Mouse (Mus musculus): ENCODE data around the gene Mindy2. TPM values are rescaled to one million over a fixed set of nuclear protein-coding genes. Genes with fewer than 3 reads are reported as not detected.
A peak's percentile ranks its signal among the peaks of the same experiment; 100 is the strongest.

The Mindy2 gene
- total and polyA plus RNA-seq, 3 experiments: 6.3 to 6.8 TPM; not detected in 1

GRCm38 (mm10) chr9:70629711-70630110 lies 27.3 kb downstream of the Mindy2 start:
- TF ChIP-seq ZNF384 (IDR thresholded peaks at IDR 0.05; ENCODE audit: low read depth, low read length) (no peak), ZKSCAN1 (IDR thresholded peaks at IDR 0.05; ENCODE audit: low read depth, low read length) (no peak), ZC3H11A (IDR thresholded peaks at IDR 0.05; ENCODE audit: low read depth, low read length) (no peak), MAZ (IDR thresholded peaks at IDR 0.05; ENCODE audit: low read depth, low read length) (no peak), UBTF (IDR thresholded peaks at IDR 0.05; ENCODE audit: borderline replicate concordance, insufficient read depth, low read depth, low read length) (no peak), MAFK (IDR thresholded peaks at IDR 0.05; ENCODE audit: borderline replicate concordance, low read depth, low read length) (no peak), MXI1 (IDR thresholded peaks at IDR 0.05; ENCODE audit: low read depth, low read length) (no peak)
- no peaks in the 10 kb centered on the region for H3K27me3 ChIP-seq (ENCODE audit: control insufficient read depth in 1 of 2, insufficient read depth in 2 of 2, low read length in 2 of 2)
- no peak overlapping the region for H3K27ac ChIP-seq (ENCODE audit: control insufficient read depth, low read depth, low read length)
- no peaks in the 10 kb centered on the region for H3K79me2 ChIP-seq (ENCODE audit: control insufficient read depth, insufficient read depth, low read length, poor library complexity)
- no peaks in the 10 kb centered on the region for H3K9me3 ChIP-seq (replicated peaks; ENCODE audit: insufficient read depth, low read length)
- H3K4me3 ChIP-seq (ENCODE audit: control insufficient read depth in 1 of 2, insufficient read depth in 1 of 2, low read depth in 2 of 2, low read length in 2 of 2): no peak overlapping the region
- no peaks in the 10 kb centered on the region for H3K4me1 ChIP-seq (ENCODE audit: control insufficient read depth in 1 of 2, insufficient read depth in 2 of 2, low read length in 2 of 2)
- DNase-seq (ENCODE audit: low read depth, low spot score): no peak
- no peak overlapping the region for H3K9ac ChIP-seq (ENCODE audit: control insufficient read depth, low read depth, low read length, poor library complexity, severe bottlenecking)
- H3K36me3 ChIP-seq (ENCODE audit: control insufficient read depth in 1 of 2, insufficient read depth in 2 of 2, low read length in 2 of 2): peaks cover 0 to 7% of the 10 kb centered on the region in 2 experiments; a peak in 1 of 4 replicates

- TF ChIP-seq SIN3A (IDR thresholded peaks at IDR 0.05; ENCODE audit: low read length): no peak
- no peak for TF ChIP-seq RAD21 (IDR thresholded peaks at IDR 0.05; ENCODE audit: low read depth, low read length)
- no peak for TF ChIP-seq MAZ (IDR thresholded peaks at IDR 0.05; ENCODE audit: low read depth, low read length)
- TF ChIP-seq MAX (IDR thresholded peaks at IDR 0.05; ENCODE audit: low read length): no peak
- TF ChIP-seq KAT2A (conservative IDR thresholded peaks at IDR 0.05; ENCODE audit: low read depth, low read length): no peak
- no peak for TF ChIP-seq MYC (IDR thresholded peaks at IDR 0.05; ENCODE audit: low read depth, low read length)
- peak; percentile 80 for TF ChIP-seq GATA1 (IDR thresholded peaks at IDR 0.05; ENCODE audit: low read depth, low read length)
- peak; percentile 63 for TF ChIP-seq ETS1 (IDR thresholded peaks at IDR 0.05; ENCODE audit: low read depth, low read length)
- TF ChIP-seq EP300 (IDR thresholded peaks at IDR 0.05; ENCODE audit: low read depth in 1 of 2, low read length in 2 of 2): peak; percentile 22 to 54; a peak in 2 of 4 replicates
- no peak for TF ChIP-seq POLR2A (IDR thresholded peaks at IDR 0.05; ENCODE audit: control insufficient read depth in 1 of 2, insufficient read depth in 1 of 2, low read depth in 1 of 2, low read length in 2 of 2, poor library complexity in 1 of 2)
- TF ChIP-seq ZKSCAN1 (IDR thresholded peaks at IDR 0.05; ENCODE audit: low read depth, low read length): no peak
- TF ChIP-seq MXI1 (IDR thresholded peaks at IDR 0.05; ENCODE audit: low read depth, low read length): no peak
- TF ChIP-seq RCOR1 (IDR thresholded peaks at IDR 0.05; ENCODE audit: low read depth, low read length): peak; percentile 80
- peak; percentile 48 for TF ChIP-seq TCF12 (IDR thresholded peaks at IDR 0.05; ENCODE audit: low read depth, low read length)
- no peak for TF ChIP-seq HCFC1 (IDR thresholded peaks at IDR 0.05; ENCODE audit: low read depth, low read length)
- TF ChIP-seq CHD1 (IDR thresholded peaks at IDR 0.05; ENCODE audit: low read depth, low read length): no peak
- TF ChIP-seq ZMIZ1 (IDR thresholded peaks at IDR 0.05; ENCODE audit: low read depth, low read length): no peak
- TF ChIP-seq ZC3H11A (IDR thresholded peaks at IDR 0.05; ENCODE audit: low read depth, low read length): no peak
- no peak for TF ChIP-seq CTCF (IDR thresholded peaks at IDR 0.05 in 2 of 3, conservative IDR thresholded peaks at IDR 0.05 in 1 of 3; ENCODE audit: control insufficient read depth in 1 of 3, insufficient read depth in 1 of 3, low read depth in 2 of 3, low read length in 3 of 3, poor library complexity in 1 of 3, severe bottlenecking in 1 of 3)
- no peak for TF ChIP-seq MYB (IDR thresholded peaks at IDR 0.05; ENCODE audit: low read depth, low read length)
- TF ChIP-seq ZNF384 (IDR thresholded peaks at IDR 0.05; ENCODE audit: low read depth, low read length): peak; percentile 57
- TF ChIP-seq BHLHE40 (IDR thresholded peaks at IDR 0.05; ENCODE audit: borderline replicate concordance, low read depth, low read length): no peak
- no peak for TF ChIP-seq E2F4 (IDR thresholded peaks at IDR 0.05; ENCODE audit: borderline replicate concordance, low read depth, low read length)
- TF ChIP-seq NRF1 (IDR thresholded peaks at IDR 0.05; ENCODE audit: insufficient read depth, low read depth, low read length, poor library complexity, severe bottlenecking): no peak
- H3K36me3 ChIP-seq (ENCODE audit: control insufficient read depth in 1 of 2, insufficient read depth in 2 of 2, low read length in 2 of 2): peaks cover 3 to 6% of the 10 kb centered on the region in 2 experiments
- no peaks in the 10 kb centered on the region for H3K79me2 ChIP-seq (ENCODE audit: control insufficient read depth, insufficient read depth, low read length, poor library complexity)
- H3K9ac ChIP-seq (ENCODE audit: control insufficient read depth, low read depth, low read length, poor library complexity, severe bottlenecking): no peak overlapping the region
- no peak overlapping the region for H3K27ac ChIP-seq (ENCODE audit: control insufficient read depth, low read depth, low read length)
- H3K9me3 ChIP-seq (replicated peaks; ENCODE audit: insufficient read depth, low read length): no peaks in the 10 kb centered on the region
- H3K27me3 ChIP-seq (ENCODE audit: control insufficient read depth in 1 of 2, insufficient read depth in 2 of 2, low read length in 2 of 2): no peaks in the 10 kb centered on the region
- peaks cover 3 to 5% of the 10 kb centered on the region in 2 experiments; a peak in 3 of 4 replicates for H3K4me1 ChIP-seq (ENCODE audit: control insufficient read depth in 1 of 2, insufficient read depth in 2 of 2, low read length in 2 of 2)
- H3K4me3 ChIP-seq (ENCODE audit: control insufficient read depth in 1 of 2, insufficient read depth in 1 of 2, low read depth in 2 of 2, low read length in 2 of 2): no peak overlapping the region
- peak; percentile 71 for DNase-seq (ENCODE audit: low read depth, low spot score)
Measured at GRCm38 (mm10) chr9:70611026-70611673, 45.8 kb downstream of the Mindy2 start.

All from MEL (cell line).